Mouse (Mus musculus) megakaryocyte, embryonic 14.5 days (primary cell): Measurements from ENCODE around the gene Fbxw11. TPM values are rescaled to one million over a fixed set of nuclear protein-coding genes. Genes with fewer than 3 reads are reported as not detected.

Experiments
- H3K27me3 ChIP-seq: replicated peaks from 2 replicates; pipeline ENCODE3; 2012; ENCODE audit warnings: inconsistent platforms
- H3K36me3 ChIP-seq: replicated peaks from 2 replicates; pipeline ENCODE3; 2012; ENCODE audit warnings: low read length, inconsistent platforms, mixed read lengths
- H3K4me1 ChIP-seq: 2 replicates; pipeline ENCODE4 v1.6.1; 2012; ENCODE audit warnings: inconsistent platforms
- H3K4me3 ChIP-seq: replicated peaks from 2 replicates; pipeline ENCODE3; 2012; ENCODE audit warnings: moderate library complexity, mild to moderate bottlenecking, inconsistent platforms
- H3K9me3 ChIP-seq: 2 replicates; pipeline ENCODE4 v1.6.1; 2012; ENCODE audit warnings: inconsistent platforms
- FLI1 ChIP-seq: IDR thresholded peaks from 2 replicates; pipeline ENCODE4 v1.6.1; 2012; ENCODE audit warnings: low read length, inconsistent platforms, mixed read lengths
- GATA1 ChIP-seq: IDR thresholded peaks from 3 replicates; pipeline ENCODE4 v1.6.1; 2012; ENCODE audit warnings: mixed read lengths, low read length, inconsistent platforms, borderline replicate concordance
- polyA plus RNA-seq: library from polyadenylated mRNA; stranded (reverse); fragments of >175 nt; gene quantifications from 2 replicates; pipeline ENCODE4 v1.2.3, GENCODE M21; 2012; ENCODE audit warnings: low replicate concordance; ENCODE audit not compliant: insufficient read depth

Fbxw11 gene
- polyA plus RNA-seq, 1 experiment = 13.1 TPM

GRCm38 (mm10) chr11:32745466-32745865 lies 102.9 kb downstream of the Fbxw11 start:
- Histone ChIP-seq H3K36me3 (peaks cover 81% of the 10 kb centered on the region), H3K9me3 (no peaks in the 10 kb centered on the region), H3K4me3 (no peak overlapping the region), H3K27me3 (no peaks in the 10 kb centered on the region), H3K4me1 (peaks cover 12% of the 10 kb centered on the region)
- no peak for TF ChIP-seq GATA1
- TF ChIP-seq FLI1 = no peak

- no peak for TF ChIP-seq GATA1
- Histone ChIP-seq H3K36me3 (peaks cover 75% of the 10 kb centered on the region), H3K9me3 (no peaks in the 10 kb centered on the region)
These were observed 103.5 kb downstream of the Fbxw11 start for GRCm38 (mm10) chr11:32746036-32746435.

GRCm38 (mm10) chr11:32746475-32746874 lies 104.0 kb downstream of the Fbxw11 start:
- no peak for TF ChIP-seq GATA1
- TF ChIP-seq FLI1 = no peak
- Histone ChIP-seq H3K4me1 (peaks cover 12% of the 10 kb centered on the region), H3K4me3 (no peak overlapping the region), H3K36me3 (peaks cover 71% of the 10 kb centered on the region), H3K27me3 (no peaks in the 10 kb centered on the region), H3K9me3 (no peaks in the 10 kb centered on the region)

More at GRCm38 (mm10) chr11:32746036-32746435, 103.5 kb downstream of the Fbxw11 start:
- no peak overlapping the region for H3K4me3 ChIP-seq
- H3K27me3 ChIP-seq = no peaks in the 10 kb centered on the region
- H3K4me1 ChIP-seq = peaks cover 12% of the 10 kb centered on the region

GRCm38 (mm10) chr11:32748800-32749199 lies 106.3 kb downstream of the Fbxw11 start:
- Histone ChIP-seq H3K27me3 (no peaks in the 10 kb centered on the region), H3K4me3 (no peak overlapping the region), H3K36me3 (peaks cover 49% of the 10 kb centered on the region), H3K9me3 (peaks cover 7% of the 10 kb centered on the region; the same call in 1 of the 2 replicates), H3K4me1 (peaks cover 30% of the 10 kb centered on the region)
- no peak for TF ChIP-seq GATA1
- no peak for TF ChIP-seq FLI1

GRCm38 (mm10) chr11:32751863-32752594 lies 109.5 kb downstream of the Fbxw11 start:
- peaks cover 7% of the 10 kb centered on the region; the same call in 1 of the 2 replicates for H3K9me3 ChIP-seq
- H3K4me1 ChIP-seq = peaks cover 34% of the 10 kb centered on the region
- no peak for TF ChIP-seq GATA1
- no peak for TF ChIP-seq FLI1
- no peaks in the 10 kb centered on the region for H3K27me3 ChIP-seq
- H3K4me3 ChIP-seq = no peak overlapping the region
- peaks cover 16% of the 10 kb centered on the region for H3K36me3 ChIP-seq

- Histone ChIP-seq H3K9me3 (peaks cover 7% of the 10 kb centered on the region; the same call in 1 of the 2 replicates), H3K36me3 (peaks cover 11% of the 10 kb centered on the region), H3K4me3 (peak overlapping the region; percentile 18), H3K27me3 (no peaks in the 10 kb centered on the region), H3K4me1 (peaks cover 33% of the 10 kb centered on the region)
- TF ChIP-seq FLI1 = no peak
- no peak for TF ChIP-seq GATA1
These were observed 110.0 kb downstream of the Fbxw11 start for GRCm38 (mm10) chr11:32752595-32752885.

- Histone ChIP-seq H3K36me3 (peaks cover 5% of the 10 kb centered on the region), H3K9me3 (peaks cover 7% of the 10 kb centered on the region; the same call in 1 of the 2 replicates), H3K27me3 (no peaks in the 10 kb centered on the region), H3K4me1 (peaks cover 27% of the 10 kb centered on the region), H3K4me3 (no peak overlapping the region)
- TF ChIP-seq GATA1 = no peak
- no peak for TF ChIP-seq FLI1
These were observed 110.8 kb downstream of the Fbxw11 start for GRCm38 (mm10) chr11:32753358-32753757.

GRCm38 (mm10) chr11:32762773-32763172 lies 120.2 kb downstream of the Fbxw11 start:
- H3K36me3 ChIP-seq = no peaks in the 10 kb centered on the region
- no peak for TF ChIP-seq FLI1
- TF ChIP-seq GATA1 = no peak
- peaks cover 7% of the 10 kb centered on the region for H3K4me1 ChIP-seq

GRCm38 (mm10) chr11:32767496-32768230 lies 125.1 kb downstream of the Fbxw11 start:
- TF ChIP-seq FLI1 = no peak
- H3K4me3 ChIP-seq = no peak overlapping the region
- H3K27me3 ChIP-seq = peaks cover 45% of the 10 kb centered on the region
- no peaks in the 10 kb centered on the region for H3K36me3 ChIP-seq
- peaks cover 19% of the 10 kb centered on the region for H3K4me1 ChIP-seq
- H3K9me3 ChIP-seq = peaks cover 26% of the 10 kb centered on the region

More at GRCm38 (mm10) chr11:32762773-32763172, 120.2 kb downstream of the Fbxw11 start:
- no peak overlapping the region for H3K4me3 ChIP-seq
- H3K27me3 ChIP-seq = peaks cover 39% of the 10 kb centered on the region
- H3K9me3 ChIP-seq = no peaks in the 10 kb centered on the region
